Mouse (Mus musculus): ENCODE results near the gene Arid5a.

Arid5a gene

GRCm38 (mm10) chr1:36294402-36294801, 13.1 kb upstream of the Arid5a start:
- no peak for DNase-seq (ENCODE audit: low spot score in 2 of 2)

DNA sequence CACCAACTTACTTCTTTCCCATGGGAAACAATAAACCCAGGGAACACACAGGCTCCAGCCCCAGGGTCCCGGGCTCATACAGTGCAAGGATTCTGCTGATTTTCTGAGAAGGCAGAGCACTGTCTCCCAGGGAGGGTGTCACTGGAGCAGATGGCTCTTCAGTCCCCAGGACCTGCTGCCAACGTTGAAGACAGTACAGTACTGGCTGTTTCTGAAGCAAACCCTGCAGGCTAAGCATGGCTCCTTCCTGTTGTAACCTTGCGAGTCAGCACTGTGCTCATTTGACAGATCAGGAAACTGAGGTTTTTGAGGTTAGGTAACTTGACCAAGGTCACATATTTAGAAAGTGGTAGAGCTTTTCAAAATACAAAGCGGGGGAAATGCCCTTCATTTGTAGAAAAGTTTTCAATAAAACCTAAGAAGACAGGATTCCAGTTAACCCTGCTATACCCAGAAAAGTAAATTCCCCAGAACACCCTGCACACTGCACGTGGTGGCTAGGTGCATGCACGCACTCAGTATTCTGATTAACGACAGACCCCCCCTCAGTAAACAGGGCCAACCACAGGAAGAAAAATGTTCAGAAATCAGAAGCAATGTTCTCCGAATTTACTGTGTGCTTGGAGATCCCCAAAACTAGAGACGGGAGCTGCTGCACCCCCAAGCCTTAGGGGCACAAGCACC, 10.9 kb upstream of the Arid5a start:
- no peak for DNase-seq (ENCODE audit: low spot score in 2 of 2)

DNA sequence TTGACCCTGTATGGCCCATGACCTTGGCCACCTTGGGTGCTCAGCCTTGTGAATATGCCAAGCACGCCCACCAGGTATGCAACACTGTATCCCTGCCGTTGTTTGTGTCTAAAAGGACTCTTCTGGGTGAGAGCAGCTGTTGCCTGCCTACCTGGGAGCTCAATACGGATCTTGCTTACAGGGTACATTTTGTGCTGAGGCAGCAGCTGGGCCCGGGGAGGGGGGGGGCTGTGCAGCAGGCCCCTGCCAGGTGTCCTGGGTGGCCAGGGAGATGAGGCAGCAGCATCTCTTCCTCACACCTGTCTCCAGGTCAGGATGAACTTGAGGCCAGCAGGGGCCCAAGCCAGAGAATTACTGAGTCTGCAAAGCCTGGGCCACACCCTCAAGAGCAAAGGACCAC, 9.4 kb upstream of the Arid5a start:
- DNase-seq (ENCODE audit: low spot score in 2 of 2): no peak

- DNase-seq (ENCODE audit: low spot score in 2 of 2): no peak
These were observed 8.4 kb upstream of the Arid5a start for GRCm38 (mm10) chr1:36299126-36299525.

- DNase-seq (ENCODE audit: low spot score in 2 of 2): no peak
These were observed 7.9 kb upstream of the Arid5a start for GRCm38 (mm10) chr1:36299676-36300075.

DNA sequence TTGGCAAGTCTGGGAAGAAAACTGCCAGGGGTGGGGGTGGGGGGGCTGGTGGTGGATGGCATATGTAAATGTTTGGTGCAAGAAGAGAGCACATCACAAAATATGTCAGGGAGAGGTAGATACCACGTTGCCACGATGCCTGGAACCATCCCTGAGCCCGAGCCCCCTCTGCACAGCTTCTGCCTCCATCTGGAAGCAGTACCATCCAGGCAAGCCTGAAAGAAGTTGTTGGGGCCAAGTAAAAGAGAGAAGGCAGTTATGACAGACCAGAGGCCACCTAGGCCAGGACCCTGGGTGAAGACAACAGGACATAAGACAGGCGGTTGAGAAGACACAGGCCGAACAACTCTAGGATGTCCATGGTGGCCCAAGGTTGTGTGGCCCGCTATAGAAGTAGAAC, 7.0 kb upstream of the Arid5a start:
- no peak for DNase-seq (ENCODE audit: low spot score in 2 of 2)

GRCm38 (mm10) chr1:36302273-36302672, 5.3 kb upstream of the Arid5a start:
- no peak for DNase-seq (ENCODE audit: low spot score in 2 of 2)

DNA sequence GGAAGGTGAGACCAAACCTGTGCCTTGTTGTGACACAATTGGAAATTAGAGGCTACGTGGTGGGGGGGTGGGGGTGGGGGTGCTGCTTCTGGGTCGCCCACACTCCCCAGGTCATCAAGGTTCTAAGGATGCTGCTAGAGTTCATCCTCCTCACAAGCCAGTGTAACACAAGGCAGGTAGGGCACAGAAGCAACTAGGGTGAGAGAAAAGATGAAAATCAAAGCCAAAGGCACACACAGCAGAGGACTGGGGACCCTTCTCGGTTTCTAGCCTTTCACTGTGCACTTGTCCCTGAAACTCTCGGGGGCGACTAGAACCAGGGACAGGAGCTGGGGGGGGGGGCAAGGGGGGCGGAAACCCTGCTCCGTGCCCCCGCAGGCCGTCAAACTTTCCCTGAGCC, 4.6 kb upstream of the Arid5a start:
- no peak for DNase-seq (ENCODE audit: low spot score in 2 of 2)

- DNase-seq (ENCODE audit: low spot score in 2 of 2): peak; percentile 38 to 81
These were observed 3.9 kb upstream of the Arid5a start for GRCm38 (mm10) chr1:36303381-36304320.

DNA sequence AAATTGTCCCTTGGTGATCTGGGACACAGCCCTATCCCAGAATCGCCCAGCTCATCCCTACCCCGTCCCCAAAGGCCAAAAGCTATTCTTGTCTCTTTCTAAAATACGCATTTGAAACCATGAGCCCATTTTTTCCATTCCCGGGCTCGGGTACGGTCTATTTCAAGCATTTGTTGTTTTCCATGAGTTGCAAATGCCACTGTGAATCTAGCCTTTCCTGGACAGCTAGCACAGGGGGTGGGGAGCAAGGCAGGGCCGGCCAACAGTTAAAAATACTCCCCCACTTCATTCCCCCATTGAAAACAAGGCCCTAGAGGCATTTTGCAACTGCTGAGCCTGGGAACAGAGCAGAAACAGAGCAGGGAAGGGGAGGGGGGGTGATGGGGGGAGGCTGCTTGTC, 2.8 kb upstream of the Arid5a start:
- DNase-seq (ENCODE audit: low spot score in 2 of 2): no peak

GRCm38 (mm10) chr1:36306120-36306519, 1.4 kb upstream of the Arid5a start:
- DNase-seq (ENCODE audit: low spot score in 2 of 2): no peak

DNA sequence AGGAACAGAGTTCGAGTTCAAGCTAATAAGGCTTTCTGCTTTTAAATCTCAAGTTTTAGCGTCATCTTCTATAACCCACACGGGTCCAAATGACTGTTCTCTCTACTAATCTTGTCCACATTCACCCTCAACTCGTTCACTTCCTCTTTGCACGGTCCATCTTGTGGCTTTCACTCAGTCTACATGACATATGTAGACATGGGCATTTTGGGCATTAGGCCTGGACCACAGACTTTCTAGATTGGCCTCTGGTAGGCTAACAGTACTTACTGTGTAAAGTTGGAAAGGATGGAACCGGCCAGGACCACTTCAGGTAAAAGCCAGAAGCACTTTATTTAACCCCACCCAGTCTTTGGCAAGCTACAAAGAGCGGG, 425 bp upstream of the Arid5a start:
- no peak for DNase-seq (ENCODE audit: low spot score in 2 of 2)

GRCm38 (mm10) chr1:36308451-36308901, 943 bp downstream of the Arid5a start:
- no peak for DNase-seq (ENCODE audit: low spot score in 2 of 2)

DNA sequence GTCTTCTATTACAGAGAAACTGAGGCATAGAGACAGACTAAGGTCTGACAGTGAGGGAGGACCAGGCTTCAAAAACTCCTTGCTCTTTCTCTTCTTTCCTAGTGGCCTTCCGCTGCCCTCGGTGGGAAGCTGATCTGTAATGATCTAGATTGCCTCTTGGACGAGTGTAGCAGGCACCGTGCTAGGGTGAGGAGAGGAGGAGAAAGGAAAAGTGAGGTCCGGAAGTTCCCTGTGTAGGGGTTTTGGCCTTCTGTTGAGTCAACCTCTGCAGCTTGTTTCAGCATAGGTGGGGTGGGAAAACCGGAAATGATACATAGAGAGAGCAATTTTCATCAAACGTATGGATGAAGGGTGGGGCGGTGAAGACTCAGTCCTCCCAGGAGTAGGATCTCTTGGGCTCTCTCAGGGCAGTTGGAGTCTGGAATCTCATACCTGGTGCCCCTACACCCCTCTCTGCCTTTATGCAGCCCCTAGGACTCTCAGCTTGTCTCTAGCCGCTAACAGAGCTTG, 1.5 kb downstream of the Arid5a start:
- no peak for DNase-seq (ENCODE audit: low spot score in 2 of 2)

DNA sequence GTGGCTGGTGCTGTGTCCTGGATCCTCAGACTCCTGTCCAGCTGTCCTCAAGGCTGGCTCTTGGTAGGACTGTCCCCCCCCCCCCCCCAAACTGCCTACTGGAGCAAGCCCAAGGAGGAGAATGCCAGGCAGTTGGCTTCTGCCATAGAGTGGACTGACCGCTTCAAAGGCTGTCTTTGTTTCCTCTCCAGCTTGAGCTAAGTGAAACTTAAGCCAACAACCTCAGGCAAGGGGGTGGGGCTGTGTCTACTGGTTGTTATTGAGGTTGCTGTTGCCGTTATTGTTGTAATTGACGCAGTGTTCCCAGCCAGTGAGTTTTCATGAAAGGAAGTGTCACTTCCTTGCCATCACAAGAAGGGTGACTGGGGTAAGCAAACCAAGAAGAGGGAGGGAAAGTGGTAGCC, 2.0 kb downstream of the Arid5a start:
- no peak for DNase-seq (ENCODE audit: low spot score in 2 of 2)

DNA sequence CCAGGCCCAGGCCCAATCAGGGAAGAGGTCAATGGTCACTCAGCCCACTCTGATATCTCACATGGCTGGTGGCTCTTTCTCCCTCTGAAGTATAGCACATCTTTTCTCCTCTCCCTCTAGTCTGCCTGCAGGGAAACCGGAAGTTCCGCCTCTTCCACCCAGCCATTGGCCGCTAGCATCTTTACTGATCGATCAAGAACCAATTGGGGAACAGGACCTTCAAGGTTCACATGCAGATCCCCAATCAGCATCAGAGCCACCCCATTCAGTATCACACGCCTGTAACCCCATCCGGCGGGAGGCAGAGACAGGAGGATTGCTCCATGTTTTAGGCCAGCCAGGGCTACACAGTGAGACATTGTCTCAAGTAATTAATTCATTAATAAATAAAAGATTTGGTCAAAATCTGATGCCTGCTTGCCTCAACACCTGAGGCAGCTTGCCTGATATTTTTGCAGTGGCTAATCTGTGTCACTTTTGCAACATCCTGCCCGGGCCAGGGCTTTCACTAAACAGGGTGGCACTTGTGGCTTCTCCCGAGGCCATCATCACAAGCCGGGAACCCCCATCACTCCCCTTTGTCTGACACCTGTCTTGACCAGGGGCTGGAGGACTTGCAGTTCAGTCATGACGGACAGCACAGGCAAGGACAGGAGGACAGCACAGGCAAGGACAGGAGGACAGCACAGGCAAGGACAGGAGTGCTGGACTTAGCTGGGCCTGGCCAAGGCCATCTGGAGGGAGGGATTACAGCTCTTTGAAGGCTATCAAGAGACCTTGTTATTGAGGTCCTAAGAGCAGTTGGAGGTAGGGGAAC, 7.6 kb downstream of the Arid5a start:
- DNase-seq (ENCODE audit: low spot score in 2 of 2): no peak

DNA sequence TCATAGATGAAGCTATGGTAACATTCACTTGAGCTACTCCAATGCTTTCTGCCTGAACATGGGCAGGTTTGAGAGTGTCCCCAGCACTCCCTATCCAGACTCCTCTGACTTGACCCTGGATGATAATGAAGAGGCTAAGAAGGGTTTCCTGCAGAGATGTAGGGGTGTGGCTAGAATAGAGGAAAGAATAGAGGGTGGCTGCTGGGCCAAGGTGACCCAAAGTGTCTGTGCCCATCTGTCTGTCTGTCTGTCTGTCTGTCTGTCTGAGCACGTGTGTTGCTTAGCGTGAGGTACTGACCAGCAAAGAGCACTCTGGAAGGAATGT, 8.2 kb downstream of the Arid5a start:
- DNase-seq (ENCODE audit: low spot score in 2 of 2): no peak

GRCm38 (mm10) chr1:36321164-36321563, 13.6 kb downstream of the Arid5a start:
- no peak for DNase-seq (ENCODE audit: low spot score in 2 of 2)

DNA sequence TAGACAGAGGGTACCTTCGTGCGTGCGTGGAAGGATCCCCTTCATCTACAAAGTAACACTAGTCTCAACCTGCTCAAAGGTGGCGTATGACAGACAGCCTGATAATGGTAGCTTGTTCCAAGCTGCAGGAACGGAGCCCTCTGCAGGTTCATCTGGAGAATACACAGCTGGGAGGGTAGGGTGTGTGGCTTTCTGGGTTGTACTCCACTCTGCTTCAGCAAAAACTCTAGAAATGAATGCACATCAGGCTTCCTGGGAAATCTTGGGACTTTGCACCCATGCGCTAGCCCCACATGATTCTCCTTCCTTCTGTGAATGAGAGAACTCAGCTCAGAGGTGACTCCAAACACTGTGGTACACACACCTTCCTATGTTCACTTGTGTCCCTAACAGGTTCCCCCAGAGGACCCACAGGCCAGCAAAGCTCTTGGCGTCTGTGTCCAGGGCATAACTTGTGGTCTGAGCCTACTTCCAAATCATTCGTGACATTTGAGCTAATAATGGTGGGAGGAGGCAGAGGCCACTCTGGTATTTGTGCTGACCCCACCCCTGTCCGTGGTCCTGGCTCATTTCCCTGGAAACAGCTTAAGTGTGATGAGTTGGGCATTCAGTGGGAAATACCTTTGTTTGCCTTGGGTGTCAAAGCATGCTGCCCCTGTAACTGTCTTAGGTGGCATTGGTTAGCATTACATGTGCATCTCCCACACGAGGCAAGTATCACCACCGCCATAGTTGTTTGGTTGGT, 14.5 kb downstream of the Arid5a start:
- no peak for DNase-seq (ENCODE audit: low spot score in 2 of 2)

DNA sequence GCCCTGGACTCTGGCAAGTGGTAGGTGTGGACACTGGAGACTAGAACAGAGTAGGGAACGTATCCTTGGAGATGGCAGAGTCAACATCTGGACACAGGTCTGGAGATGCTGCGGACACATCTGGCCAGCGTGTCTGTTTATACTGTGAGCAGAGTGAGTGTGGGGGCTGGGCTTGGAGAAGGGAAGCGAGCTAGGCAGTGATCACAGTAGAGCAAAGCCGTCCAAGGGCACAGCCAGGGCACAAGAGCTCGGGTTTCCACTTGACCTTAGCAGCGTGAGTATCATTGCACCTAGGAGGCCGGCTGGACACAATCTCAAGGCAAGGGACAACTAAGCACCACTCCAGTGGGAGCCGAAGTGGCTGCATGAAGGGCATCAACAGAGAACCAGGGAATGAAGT, 15.5 kb downstream of the Arid5a start:
- no peak for DNase-seq (ENCODE audit: low spot score in 2 of 2)

DNA sequence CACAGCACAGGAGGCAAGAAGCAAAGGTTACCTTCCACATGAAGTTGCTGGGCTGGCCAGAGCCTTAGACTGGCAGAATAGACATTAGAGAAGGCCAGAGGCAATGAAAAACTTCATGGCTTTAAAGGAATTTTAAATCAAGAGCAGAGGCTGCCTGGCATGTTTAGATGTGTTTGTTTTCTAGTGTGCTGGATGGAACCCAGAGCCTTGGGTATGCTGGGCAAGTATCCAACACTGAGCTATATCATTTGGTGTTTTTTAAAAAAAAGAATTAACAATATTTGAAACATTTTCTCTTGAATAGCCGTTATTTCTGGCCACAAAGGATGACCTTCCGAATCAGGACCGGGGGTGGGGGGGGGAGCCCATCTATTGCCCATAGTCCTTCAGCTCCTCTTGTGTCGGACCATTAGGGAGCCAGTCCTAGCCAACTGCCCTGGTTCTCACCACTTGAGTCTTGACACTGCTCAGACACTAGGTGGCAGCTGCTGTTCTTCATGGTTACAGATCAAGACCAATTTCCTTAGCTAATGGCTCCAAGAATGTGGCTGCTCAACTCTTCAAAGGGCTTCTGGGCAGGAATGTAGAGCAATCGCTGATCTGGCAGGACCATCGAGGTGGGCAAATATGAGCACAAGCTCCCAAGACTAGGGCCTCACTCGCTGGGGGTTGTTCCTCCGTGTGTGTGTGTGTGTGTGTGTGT, 16.4 kb downstream of the Arid5a start:
- DNase-seq (ENCODE audit: low spot score in 2 of 2): peak in 1 of 2 experiments; percentile 41

Measured in urinary bladder, adult 18-20 months (tissue).